Mouse (Mus musculus): ENCODE measurements at regions not wholly inside any gene's neighbourhood (a gene's known extent, or its start where the extent isn't known, plus 50 kb on each side); places are given as distances from the start of the nearest gene placed in this dataset.

DNA sequence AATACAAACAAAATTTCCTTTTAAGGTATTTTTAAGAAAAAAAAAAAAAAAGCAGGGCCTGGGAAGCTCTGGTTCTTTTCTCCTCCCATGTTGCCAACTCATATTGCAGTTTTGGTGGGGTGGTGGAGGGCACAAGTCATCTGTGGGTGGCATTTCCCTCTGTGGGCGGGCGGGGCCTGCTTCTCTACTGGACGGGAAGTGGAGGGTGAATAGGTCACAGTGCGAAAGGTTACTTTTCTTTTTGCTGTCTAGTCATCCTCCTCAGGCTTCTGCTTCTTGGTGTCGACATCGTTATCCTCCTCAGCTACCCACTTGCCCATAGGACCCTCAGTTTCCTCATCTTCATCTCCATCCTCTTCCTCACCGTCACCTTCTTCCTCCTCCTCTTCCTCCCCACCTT lies 55.3 kb upstream of the Plcb1 start:
- Histone ChIP-seq H3K27me3 (no peaks in the 10 kb centered on the region), H3K27ac (no peak overlapping the region), H3K4me2 (no peak overlapping the region), H3K4me1 (no peaks in the 10 kb centered on the region), H3K36me3 (no peaks in the 10 kb centered on the region), H3K9ac (no peak overlapping the region), H3K4me3 (replicated peaks) (no peak overlapping the region), H3K9me3 (replicated peaks) (no peaks in the 10 kb centered on the region)
- 86% methylated on average over 7 of the region's 7 CpGs for WGBS
- ATAC-seq (replicated peaks; ENCODE audit: low FRiP score) = no peak

GRCm38 (mm10) chr2:134726713-134727112 lies 59.2 kb upstream of the Plcb1 start:
- no peaks in the 10 kb centered on the region for H3K4me1 ChIP-seq
- H3K36me3 ChIP-seq = no peaks in the 10 kb centered on the region
- H3K4me3 ChIP-seq (replicated peaks) = no peak overlapping the region
- H3K27me3 ChIP-seq = no peaks in the 10 kb centered on the region
- no peak overlapping the region for H3K4me2 ChIP-seq
- H3K9ac ChIP-seq = no peak overlapping the region
- H3K27ac ChIP-seq = no peak overlapping the region
- no peaks in the 10 kb centered on the region for H3K9me3 ChIP-seq (replicated peaks)
- WGBS = 56% methylated on average over 2 of the region's 2 CpGs
- no peak for ATAC-seq (replicated peaks; ENCODE audit: low FRiP score)

- Histone ChIP-seq H3K4me3 (replicated peaks) (no peak overlapping the region), H3K9me3 (replicated peaks) (no peaks in the 10 kb centered on the region), H3K36me3 (no peaks in the 10 kb centered on the region), H3K4me1 (no peaks in the 10 kb centered on the region), H3K4me2 (no peak overlapping the region), H3K27ac (no peak overlapping the region), H3K9ac (no peak overlapping the region), H3K27me3 (no peaks in the 10 kb centered on the region)
- ATAC-seq (replicated peaks; ENCODE audit: low FRiP score) = no peak
- WGBS = 78% methylated on average over 10 of the region's 10 CpGs
These were observed 61.8 kb upstream of the Plcb1 start for GRCm38 (mm10) chr2:134724071-134724470.

DNA sequence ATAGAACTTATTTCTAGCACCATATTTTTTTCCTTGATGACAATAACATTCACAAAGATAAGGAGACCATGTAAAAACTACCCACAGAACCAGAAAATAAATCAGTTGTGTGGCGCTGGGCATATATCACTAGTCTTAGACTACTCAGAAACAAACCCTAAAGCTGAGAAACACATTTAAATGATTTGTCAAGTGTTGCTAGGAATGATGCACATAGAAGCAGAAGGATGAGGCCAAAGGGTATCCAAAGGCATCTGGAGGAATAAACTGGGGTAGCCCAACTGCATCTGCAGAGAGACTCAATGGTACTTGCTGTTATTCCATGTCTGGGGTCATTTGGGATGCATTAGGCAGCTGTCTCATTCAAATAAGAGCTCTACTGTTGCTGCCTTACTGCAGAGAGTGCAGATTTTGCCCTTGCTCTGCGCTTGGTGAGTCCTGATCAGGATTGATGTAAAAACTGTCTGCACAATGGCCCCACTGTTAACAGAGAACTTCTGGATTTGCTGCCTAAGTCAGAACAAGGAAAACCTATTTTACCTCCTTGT lies 68.0 kb upstream of the Plcb1 start:
- 73% methylated on average over 2 of the region's 2 CpGs for WGBS
- Histone ChIP-seq H3K9ac (no peak overlapping the region), H3K27me3 (no peaks in the 10 kb centered on the region), H3K4me1 (no peaks in the 10 kb centered on the region), H3K4me2 (no peak overlapping the region), H3K9me3 (replicated peaks) (no peaks in the 10 kb centered on the region), H3K36me3 (no peaks in the 10 kb centered on the region), H3K4me3 (replicated peaks) (no peak overlapping the region), H3K27ac (peak overlapping the region; percentile 64)
- 0 out of 2 replicates have a peak, but pooled peaks have one; percentile 49 for ATAC-seq (replicated peaks; ENCODE audit: low FRiP score)

DNA sequence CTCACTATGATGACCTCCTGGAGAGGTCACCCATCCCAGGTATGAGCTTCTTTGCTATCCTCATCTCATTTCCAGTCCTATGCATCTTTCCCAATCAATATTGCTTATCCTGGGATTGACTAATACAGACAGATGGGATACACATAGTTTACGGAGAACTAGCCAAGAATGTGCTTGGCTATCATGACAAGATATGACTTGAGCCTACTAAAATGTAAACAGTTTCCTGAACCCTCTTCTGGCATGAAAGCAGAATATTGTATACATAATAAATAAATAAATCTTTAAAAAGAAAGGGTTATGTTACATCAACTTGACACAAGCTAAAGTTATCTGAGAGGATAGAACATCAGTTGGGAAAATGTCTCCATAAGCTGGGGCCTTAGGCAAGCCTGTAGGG lies 69.3 kb upstream of the Plcb1 start:
- H3K27ac ChIP-seq = peak overlapping the region; percentile 51; the same call in 1 of the 2 replicates
- ATAC-seq (replicated peaks; ENCODE audit: low FRiP score) = no peak
- no peak overlapping the region for H3K4me3 ChIP-seq (replicated peaks)
- 87% methylated on average over 1 of the region's 1 CpGs for WGBS
- no peaks in the 10 kb centered on the region for H3K4me1 ChIP-seq
- H3K9me3 ChIP-seq (replicated peaks) = no peaks in the 10 kb centered on the region
- no peaks in the 10 kb centered on the region for H3K36me3 ChIP-seq
- H3K4me2 ChIP-seq = no peak overlapping the region
- H3K9ac ChIP-seq = no peak overlapping the region
- H3K27me3 ChIP-seq = no peaks in the 10 kb centered on the region

- WGBS = 89% methylated on average over 3 of the region's 3 CpGs
- Histone ChIP-seq H3K27ac (no peak overlapping the region), H3K4me2 (no peak overlapping the region), H3K36me3 (no peaks in the 10 kb centered on the region), H3K9me3 (replicated peaks) (no peaks in the 10 kb centered on the region), H3K4me1 (no peaks in the 10 kb centered on the region), H3K27me3 (no peaks in the 10 kb centered on the region), H3K9ac (no peak overlapping the region), H3K4me3 (replicated peaks) (no peak overlapping the region)
- no peak for ATAC-seq (replicated peaks; ENCODE audit: low FRiP score)
These were observed 70.1 kb upstream of the Tmx4 start for GRCm38 (mm10) chr2:134714001-134714400.

DNA sequence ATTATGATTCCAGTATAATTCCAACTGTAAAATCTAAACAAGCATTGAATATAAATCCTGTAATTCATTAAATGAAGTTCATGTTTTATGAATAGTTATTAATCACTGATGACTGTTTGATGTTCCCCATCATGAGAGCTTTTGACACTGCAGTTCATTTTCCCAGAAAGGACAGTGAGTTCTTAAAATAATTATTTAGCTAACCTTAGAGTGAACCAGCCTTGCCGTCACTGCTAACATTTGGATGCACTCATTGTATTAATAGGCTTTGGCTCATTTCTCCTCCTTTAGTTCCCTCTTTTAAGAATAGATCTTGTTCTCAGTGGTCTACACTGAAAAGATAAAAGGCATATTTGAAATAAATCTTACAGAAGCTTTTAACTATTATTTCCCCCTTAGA lies 64.8 kb upstream of the Tmx4 start:
- WGBS = 47% methylated on average over 1 of the region's 1 CpGs
- Histone ChIP-seq H3K27me3 (no peaks in the 10 kb centered on the region), H3K4me1 (no peaks in the 10 kb centered on the region), H3K9me3 (replicated peaks) (no peaks in the 10 kb centered on the region), H3K36me3 (no peaks in the 10 kb centered on the region), H3K4me3 (replicated peaks) (no peak overlapping the region), H3K27ac (no peak overlapping the region), H3K9ac (no peak overlapping the region), H3K4me2 (no peak overlapping the region)
- no peak for ATAC-seq (replicated peaks; ENCODE audit: low FRiP score)

DNA sequence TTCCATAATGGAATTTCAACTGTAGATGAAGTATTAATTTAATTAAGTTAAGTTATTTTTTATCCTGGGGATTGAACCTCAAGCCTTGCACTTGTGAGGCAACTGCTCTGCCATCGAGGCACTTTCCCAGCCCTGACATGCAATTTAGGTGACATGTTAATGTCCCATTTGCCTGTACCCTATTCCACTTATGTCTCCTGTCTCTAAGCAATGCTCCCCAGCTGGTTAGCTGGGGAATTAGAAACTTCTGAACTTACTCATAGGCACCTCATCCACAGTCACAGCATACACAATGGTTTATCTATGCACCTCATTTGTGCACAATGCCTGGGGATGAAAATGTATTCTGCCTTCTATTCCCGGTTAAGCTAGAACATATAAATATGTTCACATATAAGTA lies 59.1 kb upstream of the Tmx4 start:
- H3K4me1 ChIP-seq = no peaks in the 10 kb centered on the region
- H3K4me2 ChIP-seq = no peak overlapping the region
- H3K27me3 ChIP-seq = no peaks in the 10 kb centered on the region
- no peak overlapping the region for H3K4me3 ChIP-seq (replicated peaks)
- no peaks in the 10 kb centered on the region for H3K9me3 ChIP-seq (replicated peaks)
- WGBS = 65% methylated on average over 2 of the region's 2 CpGs
- H3K9ac ChIP-seq = no peak overlapping the region
- no peak for ATAC-seq (replicated peaks; ENCODE audit: low FRiP score)
- no peaks in the 10 kb centered on the region for H3K36me3 ChIP-seq
- H3K27ac ChIP-seq = 0 out of 2 replicates have a peak overlapping the region, but pooled peaks have one; percentile 41

GRCm38 (mm10) chr2:134697424-134697823 lies 53.5 kb upstream of the Tmx4 start:
- no peaks in the 10 kb centered on the region for H3K4me1 ChIP-seq
- H3K4me3 ChIP-seq (replicated peaks) = no peak overlapping the region
- 92% methylated on average over 2 of the region's 2 CpGs for WGBS
- H3K36me3 ChIP-seq = no peaks in the 10 kb centered on the region
- H3K9me3 ChIP-seq (replicated peaks) = no peaks in the 10 kb centered on the region
- no peak overlapping the region for H3K27ac ChIP-seq
- no peak overlapping the region for H3K4me2 ChIP-seq
- no peak for ATAC-seq (replicated peaks; ENCODE audit: low FRiP score)
- H3K9ac ChIP-seq = no peak overlapping the region
- no peaks in the 10 kb centered on the region for H3K27me3 ChIP-seq

DNA sequence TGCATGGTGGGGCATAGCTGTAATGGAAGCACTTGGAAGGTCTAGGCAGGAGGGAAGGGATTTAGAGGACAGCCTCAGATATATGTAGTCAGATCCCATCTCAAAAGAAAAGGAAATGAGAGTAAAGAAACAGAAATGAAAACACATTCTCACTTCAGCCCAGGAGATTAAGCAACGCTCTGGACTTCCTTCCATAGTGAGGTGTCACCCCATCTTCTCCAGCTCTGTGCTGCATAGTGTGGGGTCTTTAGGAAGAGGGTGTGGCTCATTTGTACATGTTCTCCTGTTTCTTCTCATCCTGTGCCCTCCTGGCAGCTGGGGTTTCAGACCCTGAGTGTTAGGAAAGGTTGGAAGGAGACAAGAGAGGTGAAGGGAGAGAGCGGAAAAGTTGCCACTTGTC lies 52.4 kb upstream of the Tmx4 start:
- no peaks in the 10 kb centered on the region for H3K36me3 ChIP-seq
- H3K4me1 ChIP-seq = no peaks in the 10 kb centered on the region
- WGBS = 85% methylated on average over 2 of the region's 2 CpGs
- no peaks in the 10 kb centered on the region for H3K27me3 ChIP-seq
- no peak overlapping the region for H3K4me3 ChIP-seq (replicated peaks)
- no peak for ATAC-seq (replicated peaks; ENCODE audit: low FRiP score)
- H3K4me2 ChIP-seq = no peak overlapping the region
- no peak overlapping the region for H3K9ac ChIP-seq
- H3K9me3 ChIP-seq (replicated peaks) = no peaks in the 10 kb centered on the region
- no peak overlapping the region for H3K27ac ChIP-seq
